ENCODE assay signal across 12 mouse cellular contexts in genomic region chr4:138996410-138996809, GRCm38 (mm10). TPM values are rescaled to one million over a fixed set of nuclear protein-coding genes. Genes with fewer than 3 reads are reported as not detected.
DNase-seq lines count a peak whose midpoint lies in the region; ATAC-seq and TF ChIP-seq lines count a peak whose summit lies in the region.
"Had no signal": no experiment of that assay in that cellular context is flagged by ENCODE, and none has a peak within 500 bp of the region (broad histone marks: within the 10 kb centered on the region; RNA-seq: fewer than 3 reads in every experiment).

No protein-coding gene starts in this region.

- no peaks in the 10 kb centered on the region for H3K9me3 ChIP-seq in heart, embryonic 11.5 days (replicated peaks; ENCODE audit: control insufficient read depth, low read length)
- no peaks in the 10 kb centered on the region; the same call in 1 of the 2 replicates for H3K9me3 ChIP-seq in liver, postnatal 0 days (ENCODE audit: low read length)
- H3K9me3 ChIP-seq: forebrain, embryonic 12.5 days had no signal

- peak; percentile 22 for DNase-seq in heart, postnatal 4 days
- DNase-seq in spleen, adult 12 weeks (ENCODE audit: low spot score): peak; percentile 8
- no peak for DNase-seq in spleen, adult 18-20 months
- DNase-seq in liver, postnatal 0 days: peak; percentile 38
- no peak for DNase-seq in layer of hippocampus, postnatal 10 days (ENCODE audit: low spot score in 2 of 2)
- no peak for DNase-seq in adrenal gland, adult (ENCODE audit: inconsistent age in 2 of 2, low spot score in 1 of 2)

- no peaks in the 10 kb centered on the region for H3K36me3 ChIP-seq in heart, embryonic 11.5 days (ENCODE audit: control insufficient read depth, insufficient read depth, low read length)
- H3K36me3 ChIP-seq in liver, postnatal 0 days (replicated peaks; ENCODE audit: insufficient read depth, low read length): peaks cover 14% of the 10 kb centered on the region; the same call in 1 of the 2 replicates
- H3K36me3 ChIP-seq: forebrain, embryonic 12.5 days had no signal

- no peaks in the 10 kb centered on the region for H3K27me3 ChIP-seq in heart, embryonic 11.5 days (ENCODE audit: control insufficient read depth, insufficient read depth, low read length)
- no peaks in the 10 kb centered on the region for H3K27me3 ChIP-seq in liver, postnatal 0 days (ENCODE audit: insufficient read depth, low read length)
- H3K27me3 ChIP-seq: forebrain, embryonic 12.5 days; heart, embryonic 12.5 days had no signal

- no peak overlapping the region for H3K4me2 ChIP-seq in heart, embryonic 11.5 days
- no peak overlapping the region for H3K4me2 ChIP-seq in liver, postnatal 0 days (ENCODE audit: low read depth, low read length)
- H3K4me2 ChIP-seq: forebrain, embryonic 12.5 days; heart, embryonic 12.5 days had no signal

- peak; percentile 67 for TF ChIP-seq CTCF in liver, postnatal 0 days (IDR thresholded peaks at IDR 0.05; ENCODE audit: low read depth)

- no peak overlapping the region for H3K9ac ChIP-seq in heart, embryonic 11.5 days (ENCODE audit: low read depth, low read length)
- H3K9ac ChIP-seq in liver, postnatal 0 days (replicated peaks): no peak overlapping the region
- H3K9ac ChIP-seq: forebrain, embryonic 12.5 days; heart, embryonic 12.5 days had no signal

- no peak for ATAC-seq in heart, embryonic 11.5 days (replicated peaks; ENCODE audit: insufficient number of reproducible peaks, low FRiP score, low TSS enrichment)
- no peak for ATAC-seq in liver, postnatal 0 days
- ATAC-seq in activated CD4-positive, CD25-positive, alpha-beta regulatory T cell, adult 4 months: no peak

- TF ChIP-seq EP300 in liver, postnatal 0 days (IDR thresholded peaks at IDR 0.05; ENCODE audit: low read depth): no peak

- H3K27ac ChIP-seq in heart, embryonic 11.5 days (ENCODE audit: low read depth, low read length): no peak overlapping the region
- no peak overlapping the region for H3K27ac ChIP-seq in liver, postnatal 0 days (ENCODE audit: low read depth)
- H3K27ac ChIP-seq: forebrain, embryonic 12.5 days had no signal

- WGBS in heart, embryonic 11.5 days (ENCODE audit: insufficient replicate concordance): 76% methylated on average over 5 of the region's 5 CpGs
- 81% methylated on average over 5 of the region's 5 CpGs for WGBS in liver, postnatal 0 days (ENCODE audit: insufficient replicate concordance)

- no peak overlapping the region for H3K4me3 ChIP-seq in heart, embryonic 11.5 days (ENCODE audit: low read depth, low read length)
- no peak overlapping the region for H3K4me3 ChIP-seq in liver, postnatal 0 days (ENCODE audit: low read depth, low read length)
- H3K4me3 ChIP-seq: forebrain, embryonic 12.5 days; heart, embryonic 12.5 days had no signal

- no peaks in the 10 kb centered on the region for H3K4me1 ChIP-seq in heart, embryonic 11.5 days (ENCODE audit: control insufficient read depth, insufficient read depth, low read length)
- H3K4me1 ChIP-seq in liver, postnatal 0 days (ENCODE audit: insufficient read depth): no peaks in the 10 kb centered on the region
- H3K4me1 ChIP-seq: forebrain, embryonic 12.5 days had no signal

RNA-seq across cellular contexts. Expression of gene Tmco4, which starts 23.7 kb away (rescaled TPM):
- total RNA-seq in heart, postnatal 4 days (2021): 10 to 100 TPM; 11.7 to 14.2 TPM
- 3.0 TPM in 2 replicates for polyA plus RNA-seq in heart, embryonic 11.5 days (2014; fragmentation: Nextera tagmentation; extraction: Ambion mirVana)
- polyA plus RNA-seq in liver, postnatal 0 days (2015; fragmentation: Nextera tagmentation; extraction: Ambion mirVana): 4.6 and 5.3 TPM in 2 replicates
- total RNA-seq in layer of hippocampus, postnatal 10 days (2021): 1 to 10 TPM; 1.5 to 1.8 TPM
- polyA plus RNA-seq in activated CD4-positive, CD25-positive, alpha-beta regulatory T cell, adult 4 months (2017; shearing (Covaris generic)): 10 to 100 TPM; 19.1 to 32.4 TPM

RNA-seq across cellular contexts. Expression of gene Rnf186, which starts 29.5 kb away (rescaled TPM):
- total RNA-seq in heart, postnatal 4 days (2021): not detected
- not detected in 2 replicates for polyA plus RNA-seq in heart, embryonic 11.5 days (2014; fragmentation: Nextera tagmentation; extraction: Ambion mirVana)
- polyA plus RNA-seq in liver, postnatal 0 days (2015; fragmentation: Nextera tagmentation; extraction: Ambion mirVana): 0.17 and 0.36 TPM in 2 replicates
- not detected for total RNA-seq in layer of hippocampus, postnatal 10 days (2021)
- not detected for polyA plus RNA-seq in activated CD4-positive, CD25-positive, alpha-beta regulatory T cell, adult 4 months (2017; shearing (Covaris generic))
- total RNA-seq: common myeloid progenitor, adult 5-6 weeks had no signal
- polyA plus RNA-seq: forebrain, embryonic 12.5 days; heart, embryonic 12.5 days; limb, embryonic 14.5 days had no signal

Comparison
In these comparisons a context has a peak if more than half of its experiments do, and no peak if none do; other contexts are left out.
1. DNase-seq: peak in heart, postnatal 4 days (single experiment), spleen, adult 12 weeks (single experiment) and liver, postnatal 0 days (single experiment); none in spleen, adult 18-20 months (0 of 2), layer of hippocampus, postnatal 10 days (0 of 2) and adrenal gland, adult (0 of 2).